Comparison of ENCODE assay signal across 8 mouse cellular contexts in genomic region chr12:86890091-86890720, GRCm38 (mm10). TPM values are rescaled to one million over a fixed set of nuclear protein-coding genes. Genes with fewer than 3 reads are reported as not detected.
A peak's percentile ranks its signal among the peaks of the same experiment; 100 is the strongest.
DNase-seq lines count a peak whose midpoint lies in the region; ATAC-seq lines count a peak whose summit lies in the region.

No protein-coding gene starts in this region.

- H3K36me3 ChIP-seq in heart, embryonic 12.5 days: no peaks in the 10 kb centered on the region
- H3K36me3 ChIP-seq in embryonic facial prominence, embryonic 15.5 days: no peaks in the 10 kb centered on the region
- no peaks in the 10 kb centered on the region for H3K36me3 ChIP-seq in kidney, embryonic 14.5 days (ENCODE audit: control insufficient read depth, insufficient read depth, low read length)
- no peaks in the 10 kb centered on the region for H3K36me3 ChIP-seq in midbrain, embryonic 16.5 days (ENCODE audit: control insufficient read depth, insufficient read depth, low read length)

- H3K27me3 ChIP-seq in heart, embryonic 12.5 days (replicated peaks): no peaks in the 10 kb centered on the region
- no peaks in the 10 kb centered on the region for H3K27me3 ChIP-seq in embryonic facial prominence, embryonic 15.5 days
- H3K27me3 ChIP-seq in kidney, embryonic 14.5 days (ENCODE audit: control insufficient read depth, insufficient read depth, low read length): no peaks in the 10 kb centered on the region
- no peaks in the 10 kb centered on the region for H3K27me3 ChIP-seq in midbrain, embryonic 16.5 days (ENCODE audit: control insufficient read depth, insufficient read depth, low read depth, low read length)

- ATAC-seq in heart, embryonic 12.5 days (ENCODE audit: insufficient number of reproducible peaks, low FRiP score): no peak
- no peak for ATAC-seq in embryonic facial prominence, embryonic 15.5 days (ENCODE audit: insufficient number of reproducible peaks, low FRiP score, low TSS enrichment, low read depth)
- ATAC-seq in kidney, embryonic 14.5 days (ENCODE audit: low FRiP score, low TSS enrichment): no peak
- ATAC-seq in midbrain, embryonic 16.5 days: no peak

- 0 out of 2 replicates have a peak overlapping the region, but pooled peaks have one; percentile 26 for H3K9ac ChIP-seq in heart, embryonic 12.5 days
- H3K9ac ChIP-seq in embryonic facial prominence, embryonic 15.5 days: no peak overlapping the region
- H3K9ac ChIP-seq in kidney, embryonic 14.5 days (ENCODE audit: low read depth, low read length): no peak overlapping the region
- peak overlapping the region; percentile 64; the same call in 1 of the 2 replicates for H3K9ac ChIP-seq in midbrain, embryonic 16.5 days (ENCODE audit: low read depth, low read length)

- H3K4me2 ChIP-seq in heart, embryonic 12.5 days: peak overlapping the region; percentile 75; the same call in 1 of the 2 replicates
- H3K4me2 ChIP-seq in embryonic facial prominence, embryonic 15.5 days (replicated peaks): no peak overlapping the region
- peak overlapping the region; percentile 15 for H3K4me2 ChIP-seq in kidney, embryonic 14.5 days (replicated peaks; ENCODE audit: low read depth, low read length)
- peak overlapping the region; percentile 70; the same call in 1 of the 2 replicates for H3K4me2 ChIP-seq in midbrain, embryonic 16.5 days (ENCODE audit: low read length)

- H3K9me3 ChIP-seq in heart, embryonic 12.5 days (replicated peaks): no peaks in the 10 kb centered on the region
- no peaks in the 10 kb centered on the region for H3K9me3 ChIP-seq in embryonic facial prominence, embryonic 15.5 days (replicated peaks)
- H3K9me3 ChIP-seq in kidney, embryonic 14.5 days (ENCODE audit: control insufficient read depth, low read length): no peaks in the 10 kb centered on the region
- H3K9me3 ChIP-seq in midbrain, embryonic 16.5 days (replicated peaks; ENCODE audit: control insufficient read depth, low read length, poor library complexity, severe bottlenecking): no peaks in the 10 kb centered on the region

- no peak overlapping the region for H3K4me3 ChIP-seq in heart, embryonic 12.5 days
- H3K4me3 ChIP-seq in embryonic facial prominence, embryonic 15.5 days (replicated peaks): no peak overlapping the region
- H3K4me3 ChIP-seq in kidney, embryonic 14.5 days (ENCODE audit: low read length): no peak overlapping the region
- no peak overlapping the region for H3K4me3 ChIP-seq in midbrain, embryonic 16.5 days (ENCODE audit: low read depth, low read length)

- peak overlapping the region; percentile 95 for H3K27ac ChIP-seq in heart, embryonic 12.5 days (ENCODE audit: poor library complexity, severe bottlenecking)
- peak overlapping the region; percentile 99 for H3K27ac ChIP-seq in embryonic facial prominence, embryonic 15.5 days (replicated peaks)
- H3K27ac ChIP-seq in kidney, embryonic 14.5 days (ENCODE audit: low read depth, low read length): peak overlapping the region; percentile 99
- H3K27ac ChIP-seq in midbrain, embryonic 16.5 days (ENCODE audit: low read length): peak overlapping the region; percentile 97

- no peak for DNase-seq in heart, adult 9 months (ENCODE audit: low spot score in 2 of 2)
- no peak for DNase-seq in layer of hippocampus, postnatal 36 days
- DNase-seq in right cerebral cortex, postnatal 36 days (ENCODE audit: low spot score in 2 of 2): no peak
- DNase-seq in frontal cortex, postnatal 14 days (ENCODE audit: low spot score in 2 of 2): no peak

- WGBS in heart, embryonic 12.5 days: 63% methylated on average over 12 of the region's 12 CpGs
- 71% methylated on average over 12 of the region's 12 CpGs for WGBS in embryonic facial prominence, embryonic 15.5 days
- 49% methylated on average over 12 of the region's 12 CpGs for WGBS in kidney, embryonic 14.5 days
- 46% methylated on average over 12 of the region's 12 CpGs for WGBS in midbrain, embryonic 16.5 days

- peaks cover 82% of the 10 kb centered on the region for H3K4me1 ChIP-seq in heart, embryonic 12.5 days (replicated peaks)
- H3K4me1 ChIP-seq in embryonic facial prominence, embryonic 15.5 days: peaks cover 93% of the 10 kb centered on the region
- peaks cover 73% of the 10 kb centered on the region for H3K4me1 ChIP-seq in kidney, embryonic 14.5 days (ENCODE audit: control insufficient read depth, insufficient read depth, low read length)
- peaks cover 85% of the 10 kb centered on the region for H3K4me1 ChIP-seq in midbrain, embryonic 16.5 days (ENCODE audit: control insufficient read depth, insufficient read depth, low read length)

RNA-seq across cellular contexts. Expression of gene Irf2bpl, which starts 5.6 kb away (rescaled TPM):
- 57.8 and 59.5 TPM in 2 replicates for polyA plus RNA-seq in heart, embryonic 12.5 days (2016; fragmentation: Nextera tagmentation; extraction: Ambion mirVana)
- 45.2 and 50.6 TPM in 2 replicates for polyA plus RNA-seq in embryonic facial prominence, embryonic 15.5 days (2015; fragmentation: Nextera tagmentation; extraction: Ambion mirVana)
- 25.8 and 34.8 TPM in 2 replicates for polyA plus RNA-seq in kidney, embryonic 14.5 days (2014; fragmentation: Nextera tagmentation; extraction: Ambion mirVana)
- polyA plus RNA-seq in midbrain, embryonic 16.5 days (2015; fragmentation: Nextera tagmentation; extraction: Ambion mirVana): 69.3 and 76.9 TPM in 2 replicates
- 10 to 100 TPM; 68.3 to 69.5 TPM for total RNA-seq in layer of hippocampus, postnatal 36 days (2021)

RNA-seq across cellular contexts. Expression of gene Cipc, which starts 56.6 kb away (rescaled TPM):
- polyA plus RNA-seq in heart, embryonic 12.5 days (2016; fragmentation: Nextera tagmentation; extraction: Ambion mirVana): 28.9 and 29.3 TPM in 2 replicates
- polyA plus RNA-seq in embryonic facial prominence, embryonic 15.5 days (2015; fragmentation: Nextera tagmentation; extraction: Ambion mirVana): 20.3 and 23.2 TPM in 2 replicates
- polyA plus RNA-seq in kidney, embryonic 14.5 days (2014; fragmentation: Nextera tagmentation; extraction: Ambion mirVana): 12.6 and 30.4 TPM in 2 replicates
- 56.6 and 57.8 TPM in 2 replicates for polyA plus RNA-seq in midbrain, embryonic 16.5 days (2015; fragmentation: Nextera tagmentation; extraction: Ambion mirVana)
- 10 to 100 TPM; 66.6 to 72.9 TPM for total RNA-seq in layer of hippocampus, postnatal 36 days (2021)

Comparison
In these comparisons a context has a peak if more than half of its experiments do, and no peak if none do; other contexts are left out.
1. H3K9ac ChIP-seq: peak in heart, embryonic 12.5 days (single experiment) and midbrain, embryonic 16.5 days (single experiment); none in embryonic facial prominence, embryonic 15.5 days (single experiment) and kidney, embryonic 14.5 days (single experiment).
2. Peak in every context shown above with its lines, with median percentiles within 50 percentile points of each other: H3K27ac ChIP-seq.